Mouse (Mus musculus) megakaryocyte-erythroid progenitor cell, adult 5-6 weeks (primary cell): Measurements from ENCODE around the gene Tcf19. TPM values are rescaled to one million over a fixed set of nuclear protein-coding genes. Genes with fewer than 3 reads are reported as not detected.
"Not testable (repeated sequence)": the region's sequence is repeated elsewhere in the genome, so short reads cannot be mapped to it uniquely, and the experiment has no call there.

ENCODE experiments used
- ATAC-seq: replicated peaks from 2 replicates; pipeline ENCODE4 v1.8.0; 2016; ENCODE audit warnings: mild to moderate bottlenecking, inconsistent platforms; ENCODE audit not compliant: severe bottlenecking, poor library complexity, low FRiP score, low TSS enrichment
- total RNA-seq, 2 experiments: library from RNA; stranded (forward) in 1 of 2; stranded (reverse) in 1 of 2; fragments of 200-1000, 215-1000 nt in 1 of 2; fragments of >200 nt in 1 of 2; fragmentation: Nextera tagmentation in 1 of 2; gene quantifications; 2 replicates each; pipeline ENCODE4 v1.2.3; 2014 to 2017

Gene Tcf19
- total RNA-seq, 2 experiments from 2014 or later = 8.1 to 27.5 TPM

DNA sequence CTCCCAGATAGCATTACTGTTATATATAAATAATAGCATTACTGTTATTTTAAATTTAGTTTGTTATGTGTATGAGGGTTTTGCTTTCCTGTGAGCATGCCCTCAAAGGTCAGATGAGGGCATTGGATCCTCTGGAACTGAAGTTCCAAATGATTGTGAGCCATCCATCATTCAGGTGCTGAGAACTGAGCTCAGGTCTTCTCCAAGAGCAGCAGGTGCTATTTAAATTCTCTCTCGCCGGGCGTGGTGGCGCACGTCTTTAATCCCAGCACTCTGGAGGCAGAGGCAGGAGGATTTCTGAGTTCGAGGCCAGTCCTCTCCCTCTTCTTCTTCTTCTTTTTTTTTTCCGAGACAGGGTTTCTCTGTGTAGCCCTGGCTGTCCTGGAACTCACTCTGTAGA is 19.5 kb downstream of the Tcf19 start:
- ATAC-seq = no peak

DNA sequence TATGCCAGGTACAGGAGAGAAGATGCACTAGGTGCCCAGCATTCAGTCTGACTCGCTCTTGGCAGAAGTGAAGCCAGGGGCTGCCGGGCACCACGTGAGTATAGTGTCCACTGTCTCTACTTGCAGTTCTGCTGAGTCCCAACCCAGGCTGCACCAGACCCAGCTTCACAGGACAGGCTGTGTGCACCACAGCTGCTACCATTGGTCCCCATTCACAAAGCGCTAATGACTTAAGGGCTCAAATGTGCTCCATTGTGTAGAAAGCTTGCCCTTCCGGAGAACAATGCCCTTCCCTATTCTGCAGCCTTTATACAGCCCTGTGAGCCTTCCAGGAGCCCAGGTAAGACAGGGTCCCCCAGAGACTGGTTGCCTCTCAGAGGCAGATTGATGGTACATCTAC is 26.3 kb downstream of the Tcf19 start:
- no peak for ATAC-seq

DNA sequence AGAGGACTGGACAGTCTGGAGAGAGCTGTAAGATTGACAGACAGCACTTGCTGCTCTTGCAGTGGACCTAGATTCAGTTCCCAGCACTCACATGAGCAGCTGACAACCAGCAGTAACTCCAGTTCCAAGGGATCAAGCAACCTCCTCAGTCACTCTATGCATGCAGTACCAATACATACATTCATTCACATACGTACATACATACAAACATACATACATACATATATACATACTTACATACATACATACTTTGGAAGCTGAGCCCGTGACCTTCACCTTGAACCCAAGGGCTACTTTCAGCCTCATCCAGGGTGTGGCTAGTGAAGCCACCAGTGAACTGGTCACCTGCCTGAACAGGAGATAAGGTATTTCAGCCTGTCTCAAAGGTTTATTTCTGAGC is 28.6 kb downstream of the Tcf19 start:
- ATAC-seq = no peak

DNA sequence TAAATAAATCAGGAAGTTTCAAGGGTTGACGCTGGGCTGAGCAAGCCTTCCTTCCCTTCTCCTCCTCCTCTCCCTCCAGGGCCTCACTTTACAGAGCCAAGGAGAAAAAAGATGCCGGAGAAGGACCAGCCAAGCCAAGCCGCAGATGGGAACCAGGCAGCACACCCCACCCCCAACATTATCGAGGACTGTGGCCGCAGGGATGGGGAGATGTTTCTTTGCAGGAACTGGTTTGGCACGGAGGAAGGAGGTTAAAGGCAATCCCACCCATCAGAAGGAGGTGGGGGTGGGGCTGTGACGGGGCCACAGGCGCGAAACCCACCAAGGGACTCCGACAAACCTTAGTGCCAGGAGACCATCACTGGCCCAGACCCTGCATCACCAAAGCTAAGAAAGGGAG is 29.9 kb downstream of the Tcf19 start:
- no peak for ATAC-seq

DNA sequence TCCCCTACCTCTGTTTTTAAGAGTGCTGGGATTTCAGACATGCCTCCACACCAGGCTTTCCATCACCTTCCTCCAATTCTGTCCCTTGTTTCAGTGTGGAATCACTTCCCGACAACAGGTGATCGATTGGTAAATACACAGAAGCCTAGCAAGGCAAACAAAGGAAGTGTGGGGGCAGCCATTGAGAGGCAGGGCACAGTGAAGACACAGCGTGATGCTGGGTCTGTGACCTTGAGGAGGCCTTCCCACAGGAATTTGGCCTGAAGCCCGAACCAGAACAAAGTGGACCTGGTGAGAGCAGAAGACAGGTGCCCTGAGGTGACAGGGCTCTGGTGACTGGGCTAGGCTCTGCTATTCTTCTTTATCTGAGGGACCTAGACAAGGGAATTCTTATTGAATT is 30.9 kb downstream of the Tcf19 start:
- ATAC-seq = no peak

DNA sequence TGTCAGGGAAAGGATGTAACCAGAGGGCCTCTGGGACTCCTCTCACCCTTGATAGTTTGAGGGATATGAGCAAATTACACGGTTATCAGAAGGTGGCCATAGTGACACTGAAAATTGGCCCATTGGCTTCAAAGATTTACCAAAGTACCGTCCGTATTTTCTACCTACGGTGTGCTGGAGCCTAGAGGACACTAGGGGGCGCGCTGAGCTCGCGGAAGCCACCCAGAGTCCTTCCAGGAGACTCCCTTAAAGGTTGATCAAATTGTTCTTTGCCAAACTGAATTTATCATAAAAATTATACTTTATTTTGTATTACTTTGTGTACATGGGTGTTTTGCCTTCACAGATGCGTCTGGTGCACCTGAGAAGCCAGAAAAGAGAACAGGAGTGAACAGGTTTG is 32.6 kb downstream of the Tcf19 start:
- ATAC-seq = peak; percentile 78; the same call in 1 of the 2 replicates

DNA sequence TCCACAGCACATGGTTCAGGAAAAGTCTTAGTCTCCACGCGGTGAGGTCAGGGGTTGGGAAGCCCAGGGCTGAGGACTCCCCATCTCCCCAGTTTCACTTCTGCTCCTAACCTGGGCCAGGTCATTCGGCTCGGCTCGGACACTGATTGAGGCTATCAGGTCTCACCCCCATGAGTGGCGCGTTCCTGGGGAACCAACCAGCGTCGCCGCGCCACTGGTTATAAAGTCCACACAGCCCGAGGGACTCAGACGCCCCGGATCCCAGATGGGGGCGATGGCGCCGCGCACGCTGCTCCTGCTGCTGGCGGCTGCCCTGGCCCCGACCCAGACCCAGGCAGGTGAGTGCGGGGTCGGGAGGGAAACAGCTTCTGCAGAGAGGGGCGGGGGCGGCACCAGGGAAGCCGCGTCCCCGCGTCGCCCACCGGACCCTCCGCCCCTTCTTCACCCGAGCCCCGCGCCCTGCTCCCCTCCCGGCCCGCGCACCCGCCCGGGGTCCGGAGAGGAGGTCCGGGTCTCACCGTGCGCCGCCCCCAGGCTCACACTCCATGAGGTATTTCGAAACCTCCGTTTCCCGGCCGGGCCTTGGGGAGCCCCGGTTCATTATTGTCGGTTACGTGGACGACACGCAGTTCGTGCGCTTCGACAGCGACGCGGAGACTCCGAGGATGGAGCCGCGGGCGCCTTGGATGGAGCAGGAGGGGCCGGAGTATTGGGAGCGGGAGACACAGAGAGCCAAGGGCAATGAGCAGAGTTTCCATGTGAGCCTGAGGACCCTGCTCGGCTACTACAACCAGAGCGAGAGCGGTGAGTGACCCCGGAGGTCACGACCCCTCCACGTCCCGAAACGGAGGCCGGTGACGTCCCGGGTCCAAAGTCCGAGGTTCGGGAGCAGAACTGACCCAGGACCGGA is 46.5 kb downstream of the Tcf19 start, which contains the start of gene H2-Q10:
Gene H2-Q10, plus strand, starts transcription at position 248 of the 910 bp plus-strand sequence.
- ATAC-seq = no peak

DNA sequence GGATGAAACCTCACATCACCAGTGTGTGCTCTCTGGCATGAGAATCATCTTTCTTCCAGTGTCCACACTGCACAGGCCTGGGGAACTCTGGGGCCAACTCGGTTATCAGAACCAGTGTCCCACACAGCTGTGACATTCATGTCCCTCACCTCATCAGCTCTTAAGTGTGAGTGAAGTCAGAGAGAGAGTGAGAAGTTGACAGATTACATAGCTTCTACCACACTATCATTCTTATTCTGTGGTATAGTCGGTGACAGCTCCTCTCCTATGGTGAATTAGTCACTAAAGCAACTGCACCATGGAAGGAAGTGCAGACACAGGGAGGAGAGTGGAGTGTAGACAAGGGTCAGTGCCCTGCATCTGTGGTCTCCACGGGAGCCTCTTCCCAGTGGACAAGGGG is 47.7 kb downstream of the Tcf19 start:
- not testable (repeated sequence) for ATAC-seq

DNA sequence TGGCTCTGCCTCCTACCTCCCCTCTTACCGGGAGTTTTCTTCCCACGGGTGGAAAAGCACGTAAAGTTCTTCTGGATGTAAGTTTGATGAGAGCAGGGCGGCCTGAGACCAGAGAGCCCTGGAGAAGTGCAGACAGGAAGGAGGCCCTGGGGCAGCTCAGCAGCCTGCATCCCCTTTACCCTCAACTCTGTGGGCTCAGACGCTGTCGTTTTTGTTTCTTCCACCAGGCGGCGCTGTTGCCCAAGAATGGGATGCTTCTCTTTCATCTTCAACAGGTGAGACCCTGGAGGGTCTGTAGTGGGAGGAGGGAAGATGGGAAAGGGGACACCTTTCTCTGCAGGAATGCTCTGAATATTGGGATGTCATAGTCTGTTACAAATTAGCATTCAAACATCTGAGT is 51.0 kb downstream of the Tcf19 start:
- ATAC-seq = not testable (repeated sequence)

Other genes with a start within 250 kb of the Tcf19 start
- gene H2-Q1, start 196.4 kb downstream of the Tcf19 start, total RNA-seq (2014; fragmentation: Nextera tagmentation) = not detected in 2 replicates
- not detected in 2 replicates for gene H2-Q1, start 196.4 kb downstream of the Tcf19 start, total RNA-seq (2017)
- gene H2-Q2, start 174.6 kb downstream of the Tcf19 start, total RNA-seq (2014; fragmentation: Nextera tagmentation) = not detected in 2 replicates
- gene H2-Q2, start 174.6 kb downstream of the Tcf19 start, total RNA-seq (2017) = not detected in 2 replicates
- gene H2-Q4, start 137.2 kb downstream of the Tcf19 start, total RNA-seq (2014; fragmentation: Nextera tagmentation) = 25.7 and 26.1 TPM in 2 replicates
- gene H2-Q4, start 137.2 kb downstream of the Tcf19 start, total RNA-seq (2017) = 19.4 and 44.3 TPM in 2 replicates
- 76.1 and 91.9 TPM in 2 replicates for gene H2-Q6, start 92.0 kb downstream of the Tcf19 start, total RNA-seq (2014; fragmentation: Nextera tagmentation)
- 52.5 and 77.9 TPM in 2 replicates for gene H2-Q6, start 92.0 kb downstream of the Tcf19 start, total RNA-seq (2017)
- gene H2-Q7, start 77.7 kb downstream of the Tcf19 start, total RNA-seq (2014; fragmentation: Nextera tagmentation) = 135 and 179 TPM in 2 replicates
- gene H2-Q7, start 77.7 kb downstream of the Tcf19 start, total RNA-seq (2017) = 47.7 and 71.0 TPM in 2 replicates
- 0.98 and 2.2 TPM in 2 replicates for gene H2-Q10, start 46.7 kb downstream of the Tcf19 start, total RNA-seq (2014; fragmentation: Nextera tagmentation)
- gene H2-Q10, start 46.7 kb downstream of the Tcf19 start, total RNA-seq (2017) = 0.23 and 0.28 TPM in 2 replicates
- gene Pou5f1, start 10.8 kb downstream of the Tcf19 start, total RNA-seq (2014; fragmentation: Nextera tagmentation) = 0.50 TPM in 1 of 2 replicates, not detected in the other
- gene Pou5f1, start 10.8 kb downstream of the Tcf19 start, total RNA-seq (2017) = 0.38 TPM in 1 of 2 replicates, not detected in the other
- 9.3 and 24.6 TPM in 2 replicates for gene Cchcr1, start 276 bp upstream of the Tcf19 start, total RNA-seq (2014; fragmentation: Nextera tagmentation)
- gene Cchcr1, start 276 bp upstream of the Tcf19 start, total RNA-seq (2017) = 11.6 and 13.3 TPM in 2 replicates
- not detected in 2 replicates for gene Psors1c2, start 16.4 kb upstream of the Tcf19 start, total RNA-seq (2014; fragmentation: Nextera tagmentation)
- not detected in 2 replicates for gene Psors1c2, start 16.4 kb upstream of the Tcf19 start, total RNA-seq (2017)
- gene Cdsn, start 35.3 kb upstream of the Tcf19 start, total RNA-seq (2014; fragmentation: Nextera tagmentation) = not detected in 2 replicates
- gene Cdsn, start 35.3 kb upstream of the Tcf19 start, total RNA-seq (2017) = not detected in 2 replicates
- not detected in 2 replicates for gene 2300002M23Rik, start 50.6 kb upstream of the Tcf19 start, total RNA-seq (2014; fragmentation: Nextera tagmentation)
- not detected in 2 replicates for gene 2300002M23Rik, start 50.6 kb upstream of the Tcf19 start, total RNA-seq (2017)
- gene Sfta2, start 84.7 kb upstream of the Tcf19 start, total RNA-seq (2014; fragmentation: Nextera tagmentation) = not detected in 2 replicates
- not detected in 2 replicates for gene Sfta2, start 84.7 kb upstream of the Tcf19 start, total RNA-seq (2017)
- gene Gm9573, start 109.8 kb upstream of the Tcf19 start, total RNA-seq (2014; fragmentation: Nextera tagmentation) = not detected in 2 replicates
- gene Gm9573, start 109.8 kb upstream of the Tcf19 start, total RNA-seq (2017) = not detected in 2 replicates
- not detected in 2 replicates for gene Mucl3, start 126.9 kb upstream of the Tcf19 start, total RNA-seq (2014; fragmentation: Nextera tagmentation)
- gene Mucl3, start 126.9 kb upstream of the Tcf19 start, total RNA-seq (2017) = not detected in 2 replicates
- 32.5 and 44.2 TPM in 2 replicates for gene Vars2, start 150.8 kb upstream of the Tcf19 start, total RNA-seq (2014; fragmentation: Nextera tagmentation)
- 8.3 and 19.1 TPM in 2 replicates for gene Vars2, start 150.8 kb upstream of the Tcf19 start, total RNA-seq (2017)
- 30.3 and 52.4 TPM in 2 replicates for gene Gtf2h4, start 156.9 kb upstream of the Tcf19 start, total RNA-seq (2014; fragmentation: Nextera tagmentation)
- gene Gtf2h4, start 156.9 kb upstream of the Tcf19 start, total RNA-seq (2017) = 35.0 and 40.6 TPM in 2 replicates
- gene Ddr1, start 187.8 kb upstream of the Tcf19 start, total RNA-seq (2014; fragmentation: Nextera tagmentation) = not detected in 2 replicates
- gene Ddr1, start 187.8 kb upstream of the Tcf19 start, total RNA-seq (2017) = not detected in 2 replicates